Mouse (Mus musculus): ENCODE data around the gene 5730596B20Rik.

GRCm38 (mm10) chr6:52207684-52207976, 30.3 kb downstream of the 5730596B20Rik start:
- TF ChIP-seq CTCF (IDR thresholded peaks at IDR 0.05; ENCODE audit: low read depth) (no peak), EP300 (IDR thresholded peaks at IDR 0.05; ENCODE audit: low read depth) (no peak)
